Mouse (Mus musculus) thymus, postnatal 36 days (tissue): ENCODE measurements around the gene Cldn34c4.

Experiments
- DNase-seq, 2 experiments: peaks; one replicate each; pipeline ENCODE4 v3.0.0; 2022; ENCODE audit warnings: mixed read lengths in 2 of 2

Gene Cldn34c4

DNA sequence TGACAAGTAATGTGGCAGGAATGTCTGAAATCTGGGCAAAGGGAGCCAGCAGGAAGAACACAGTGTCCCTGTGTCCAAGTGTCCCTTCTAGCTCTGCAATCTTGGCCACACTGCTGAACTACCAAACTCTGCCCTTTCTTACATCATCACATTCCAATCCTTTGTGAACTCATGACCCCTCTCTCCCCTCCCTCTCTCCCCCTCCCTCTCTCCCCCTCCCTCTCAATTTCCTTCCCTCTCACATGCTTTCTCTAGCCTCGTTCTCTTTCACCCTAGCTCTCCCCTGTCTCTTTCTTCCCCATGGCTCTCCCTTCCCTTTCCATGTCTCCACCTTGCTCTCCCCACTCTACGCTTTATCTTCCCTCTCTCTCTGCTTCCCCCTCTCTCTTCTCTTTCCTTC, at the start of gene Cldn34c4:
Cldn34c4 (minus strand) TSS at position 101 of the 400 bp plus-strand sequence.
- no peak for DNase-seq

DNA sequence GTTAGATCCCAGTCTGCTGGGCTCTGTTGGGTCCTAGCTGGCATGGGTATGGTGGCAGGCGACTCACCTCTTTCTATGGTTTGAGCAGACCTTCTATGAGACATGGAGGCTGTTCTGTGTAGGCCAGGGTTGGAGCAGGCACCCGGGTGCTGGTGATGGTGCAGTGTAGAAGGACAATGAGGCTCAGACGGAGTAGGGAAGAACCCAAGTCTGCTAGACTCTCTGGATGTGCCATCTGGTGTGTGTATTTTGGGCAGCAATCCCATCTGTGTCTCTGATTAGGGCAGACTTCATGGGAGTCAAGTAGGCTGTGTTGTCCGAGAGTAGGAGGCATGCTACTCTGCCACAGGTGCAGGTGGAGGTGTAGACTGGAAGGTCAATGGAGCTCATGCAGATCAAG, 10.7 kb upstream of the Cldn34c4 start:
- DNase-seq, result no peak
